Comparison of ENCODE assay signal across 19 mouse cellular contexts in the genomic region with DNA sequence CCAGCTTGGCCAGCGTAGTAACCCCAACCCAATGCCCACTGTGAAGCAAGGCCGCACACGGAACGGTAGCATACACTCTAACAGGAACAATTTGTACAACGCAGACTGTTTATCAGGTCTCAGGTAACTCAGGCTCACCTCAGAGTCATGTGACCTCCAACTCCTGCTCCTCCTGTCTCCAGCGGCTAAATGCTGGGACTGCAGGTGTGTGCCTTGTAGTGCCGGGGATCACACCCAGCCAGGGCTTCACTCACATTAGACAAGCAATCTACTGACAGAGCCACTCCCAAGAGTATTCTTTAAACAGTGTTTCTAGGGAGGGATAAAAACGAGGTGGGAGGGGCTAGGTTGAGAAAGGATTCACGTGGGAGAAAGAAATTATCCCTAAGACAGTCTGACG. TPM values are rescaled to one million over a fixed set of nuclear protein-coding genes. Genes with fewer than 3 reads are reported as not detected.
"Had no signal": no experiment of that assay in that cellular context is flagged by ENCODE, and none has a peak within 500 bp of the region (broad histone marks: within the 10 kb centered on the region; RNA-seq: fewer than 3 reads in every experiment).

No protein-coding gene starts in this region.

- DNase-seq: kidney, postnatal 10 days; kidney, postnatal 4 days; liver; lung, embryonic 14.5 days; lung, postnatal 10 days; lung, postnatal 4 days; midbrain, embryonic 14.5 days; right cerebral cortex, adult 18-20 months; right cerebral cortex, postnatal 25 days; thymus, adult 18-20 months; thymus, postnatal 25 days had no signal

- H3K27ac ChIP-seq: limb, embryonic 12.5 days; liver, embryonic 14.5 days; midbrain, embryonic 10.5 days; neural tube, embryonic 15.5 days had no signal

- H3K4me3 ChIP-seq: limb, embryonic 12.5 days; midbrain, embryonic 10.5 days; myocyte; neural tube, embryonic 15.5 days had no signal

- H3K27me3 ChIP-seq: limb, embryonic 12.5 days; neural tube, embryonic 15.5 days had no signal

- H3K9ac ChIP-seq: limb, embryonic 12.5 days; liver, embryonic 14.5 days; lung, embryonic 14.5 days; neural tube, embryonic 15.5 days had no signal

- H3K9me3 ChIP-seq: limb, embryonic 12.5 days; midbrain, embryonic 10.5 days; neural tube, embryonic 15.5 days had no signal

- H3K4me2 ChIP-seq: limb, embryonic 12.5 days; lung, embryonic 14.5 days; neural tube, embryonic 15.5 days had no signal

- H3K4me1 ChIP-seq: limb, embryonic 12.5 days; midbrain, embryonic 10.5 days; neural tube, embryonic 15.5 days had no signal

RNA-seq across cellular contexts. Expression of a gene that starts 12.8 kb away (rescaled TPM):
- total RNA-seq: megakaryocyte, adult 5-6 weeks had no signal
- polyA plus RNA-seq: kidney, embryonic 14.5 days; limb, embryonic 12.5 days; liver, embryonic 14.5 days; lung, embryonic 14.5 days; myocyte; urinary bladder, adult 2 months had no signal
